ENCODE assay signal across 9 mouse cellular contexts in the genomic region with DNA sequence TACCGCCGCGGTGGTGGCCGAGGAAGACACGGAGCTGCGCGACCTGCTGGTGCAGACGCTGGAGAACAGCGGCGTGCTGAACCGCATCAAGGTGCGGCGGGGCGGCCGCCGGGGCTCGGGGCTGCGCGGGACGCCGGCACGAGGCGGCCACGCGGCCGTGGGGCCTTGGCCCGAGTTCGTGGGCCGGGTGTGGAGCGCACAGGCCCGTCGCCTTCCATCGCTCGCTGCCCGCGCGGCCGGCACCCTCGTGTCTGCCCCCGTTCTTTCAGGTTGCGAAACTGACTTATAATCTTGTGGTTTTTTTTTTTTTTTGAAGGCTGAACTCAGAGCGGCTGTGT. TPM values are rescaled to one million over a fixed set of nuclear protein-coding genes. Genes with fewer than 3 reads are reported as not detected.
DNase-seq lines count a peak whose midpoint lies in the region; ATAC-seq and TF ChIP-seq lines count a peak whose summit lies in the region.
"Not testable (repeated sequence)": the region's sequence is repeated elsewhere in the genome, so short reads cannot be mapped to it uniquely, and the experiment has no call there.
"Had no signal": no experiment of that assay in that cellular context is flagged by ENCODE, and none has a peak within 500 bp of the region (broad histone marks: within the 10 kb centered on the region; RNA-seq: fewer than 3 reads in every experiment).

No protein-coding gene starts in this region.

- H3K9ac ChIP-seq in lung, postnatal 0 days (replicated peaks; ENCODE audit: low read depth), result not testable (repeated sequence)
- peak overlapping the region; percentile 65 for H3K9ac ChIP-seq in neural tube, embryonic 13.5 days

- TF ChIP-seq EP300 in lung, postnatal 0 days (IDR thresholded peaks at IDR 0.05), result not testable (repeated sequence)

- H3K4me3 ChIP-seq in hindbrain, embryonic 10.5 days, result peak overlapping the region; percentile 59
- H3K4me3 ChIP-seq in lung, postnatal 0 days (ENCODE audit: low read depth, low read length), result peak overlapping the region; percentile 43
- peak overlapping the region; percentile 50 for H3K4me3 ChIP-seq in neural tube, embryonic 13.5 days

- H3K27me3 ChIP-seq in hindbrain, embryonic 10.5 days (ENCODE audit: insufficient read depth, poor library complexity, severe bottlenecking); lung, postnatal 0 days (replicated peaks; ENCODE audit: insufficient read depth, low read length); neural tube, embryonic 13.5 days: not testable (repeated sequence)

- WGBS in hindbrain, embryonic 10.5 days, result under 1% methylated on average over 40 of the region's 42 CpGs
- WGBS in lung, postnatal 0 days, result under 1% methylated on average over 23 of the region's 42 CpGs
- WGBS in neural tube, embryonic 13.5 days, result under 1% methylated on average over 39 of the region's 42 CpGs

- not testable (repeated sequence) for TF ChIP-seq CTCF in lung, postnatal 0 days (IDR thresholded peaks at IDR 0.05)

- H3K27ac ChIP-seq in hindbrain, embryonic 10.5 days, result peak overlapping the region; percentile 86
- H3K27ac ChIP-seq in lung, postnatal 0 days (ENCODE audit: low read length), result not testable (repeated sequence)
- H3K27ac ChIP-seq in neural tube, embryonic 13.5 days (replicated peaks), result 0 out of 2 replicates have a peak overlapping the region, but pooled peaks have one; percentile 56

- DNase-seq in T-cell, adult 2 months (ENCODE audit: low spot score), result peak; percentile 39
- peak; percentile 67 for DNase-seq in cerebellum, adult 9-11 months
- peak; percentile 21 for DNase-seq in hindbrain, embryonic 10.5 days (ENCODE audit: low spot score)
- peak; percentile 27 to 53 for DNase-seq in layer of hippocampus, postnatal 14 days (ENCODE audit: low spot score in 2 of 2)
- not testable (repeated sequence) for DNase-seq in lung, postnatal 0 days (ENCODE audit: low spot score)
- peak; percentile 19 for DNase-seq in thymus, postnatal 0 days (ENCODE audit: low spot score)

- ATAC-seq in frontal cortex, adult (ENCODE audit: low TSS enrichment), result peak; percentile 39; the same call in 1 of the 2 replicates
- not testable (repeated sequence) for ATAC-seq in lung, postnatal 0 days; neural tube, embryonic 13.5 days (ENCODE audit: low read depth)

- H3K4me2 ChIP-seq in lung, postnatal 0 days (replicated peaks; ENCODE audit: low read depth, low read length), result peak overlapping the region; percentile 37
- H3K4me2 ChIP-seq in neural tube, embryonic 13.5 days, result peak overlapping the region; percentile 55

- not testable (repeated sequence) for H3K9me3 ChIP-seq in hindbrain, embryonic 10.5 days; lung, postnatal 0 days (ENCODE audit: low read length); neural tube, embryonic 13.5 days

- peaks cover 21% of the 10 kb centered on the region for H3K36me3 ChIP-seq in hindbrain, embryonic 10.5 days
- H3K36me3 ChIP-seq in lung, postnatal 0 days (ENCODE audit: insufficient read depth, low read length), result not testable (repeated sequence)
- H3K36me3 ChIP-seq in neural tube, embryonic 13.5 days, result peaks cover 15% of the 10 kb centered on the region

- not testable (repeated sequence) for H3K4me1 ChIP-seq in hindbrain, embryonic 10.5 days (replicated peaks); lung, postnatal 0 days (ENCODE audit: insufficient read depth, low read depth, low read length); neural tube, embryonic 13.5 days (replicated peaks)

RNA-seq across cellular contexts. Expression of a gene that starts 0.3 kb away (rescaled TPM):
- 40.5 and 43.6 TPM in 2 replicates for polyA plus RNA-seq in hindbrain, embryonic 10.5 days (2016; fragmentation: Nextera tagmentation; extraction: Ambion mirVana)
- 10 to 100 TPM; 16.0 to 16.3 TPM for total RNA-seq in layer of hippocampus, postnatal 14 days (2021)
- polyA plus RNA-seq in lung, postnatal 0 days (2015; fragmentation: Nextera tagmentation; extraction: Ambion mirVana), result 17.7 and 18.3 TPM in 2 replicates
- polyA plus RNA-seq in neural tube, embryonic 13.5 days (2015; fragmentation: Nextera tagmentation; extraction: Ambion mirVana), result 28.4 and 30.4 TPM in 2 replicates
- polyA plus RNA-seq in thymus, postnatal 0 days (2015; fragmentation: Nextera tagmentation; extraction: Ambion mirVana), result 43.1 and 47.5 TPM in 2 replicates

RNA-seq across cellular contexts. Expression of a gene that starts 17.7 kb away (rescaled TPM):
- polyA plus RNA-seq in hindbrain, embryonic 10.5 days (2016; fragmentation: Nextera tagmentation; extraction: Ambion mirVana), result 18.3 and 19.2 TPM in 2 replicates
- total RNA-seq in layer of hippocampus, postnatal 14 days (2021), result 1 to 10 TPM; 5.8 to 8.3 TPM
- 79.7 and 80.0 TPM in 2 replicates for polyA plus RNA-seq in lung, postnatal 0 days (2015; fragmentation: Nextera tagmentation; extraction: Ambion mirVana)
- polyA plus RNA-seq in neural tube, embryonic 13.5 days (2015; fragmentation: Nextera tagmentation; extraction: Ambion mirVana), result 13.1 and 13.7 TPM in 2 replicates
- 65.4 and 67.5 TPM in 2 replicates for polyA plus RNA-seq in thymus, postnatal 0 days (2015; fragmentation: Nextera tagmentation; extraction: Ambion mirVana)

RNA-seq across cellular contexts. Expression of a gene that starts 18.0 kb away (rescaled TPM):
- polyA plus RNA-seq in hindbrain, embryonic 10.5 days (2016; fragmentation: Nextera tagmentation; extraction: Ambion mirVana), result 0.16 TPM in 1 of 2 replicates, not detected in the other
- total RNA-seq in layer of hippocampus, postnatal 14 days (2021), result under 1 TPM in 1 of 2 experiments, not detected in 1; 0.24 TPM
- 0.13 and 0.50 TPM in 2 replicates for polyA plus RNA-seq in lung, postnatal 0 days (2015; fragmentation: Nextera tagmentation; extraction: Ambion mirVana)
- polyA plus RNA-seq in neural tube, embryonic 13.5 days (2015; fragmentation: Nextera tagmentation; extraction: Ambion mirVana), result 0.23 and 0.28 TPM in 2 replicates
- polyA plus RNA-seq in thymus, postnatal 0 days (2015; fragmentation: Nextera tagmentation; extraction: Ambion mirVana), result 0.52 and 1.1 TPM in 2 replicates
- polyA plus RNA-seq: large intestine, adult 2 months had no signal
